Mouse (Mus musculus): ENCODE data around the gene Reg3d. TPM values are rescaled to one million over a fixed set of nuclear protein-coding genes. Genes with fewer than 3 reads are reported as not detected.
A peak's percentile ranks its signal among the peaks of the same experiment; 100 is the strongest.

The Reg3d gene
- polyA plus RNA-seq, 1 experiment from 2014 or later = not detected

- ATAC-seq (ENCODE audit: low FRiP score, low TSS enrichment) (no peak), DNase-seq (ENCODE audit: low spot score) (no peak)
- Histone ChIP-seq H3K27me3 (ENCODE audit: control insufficient read depth, insufficient read depth, low read length) (no peaks in the 10 kb centered on the region), H3K4me2 (replicated peaks; ENCODE audit: low read depth) (no peak overlapping the region), H3K4me3 (ENCODE audit: low read depth, low read length) (no peak overlapping the region), H3K4me1 (replicated peaks; ENCODE audit: control insufficient read depth, insufficient read depth) (no peaks in the 10 kb centered on the region), H3K36me3 (ENCODE audit: control insufficient read depth, insufficient read depth, low read length) (no peaks in the 10 kb centered on the region), H3K9ac (ENCODE audit: low read length) (no peak overlapping the region), H3K9me3 (ENCODE audit: control insufficient read depth, low read length) (no peaks in the 10 kb centered on the region), H3K27ac (replicated peaks) (no peak overlapping the region)
- TF ChIP-seq CTCF (IDR thresholded peaks at IDR 0.05; ENCODE audit: low read depth) = peak; percentile 8; the same call in 1 of the 2 replicates
- no peak for TF ChIP-seq EP300 (optimal IDR thresholded peaks at IDR 0.05)
These were observed 50.9 kb downstream of the Reg3d start for GRCm38 (mm10) chr6:78327798-78328197.

Other genes starting within 250 kb of the Reg3d start
- gene Reg3b, start 8.2 kb downstream of the Reg3d start, polyA plus RNA-seq (2015; fragmentation: Nextera tagmentation; extraction: Ambion mirVana) = not detected in 2 replicates
- gene Reg3a, start 1.8 kb upstream of the Reg3d start, polyA plus RNA-seq (2015; fragmentation: Nextera tagmentation; extraction: Ambion mirVana) = not detected in 2 replicates
- not detected in 2 replicates for gene Reg2, start 16.8 kb upstream of the Reg3d start, polyA plus RNA-seq (2015; fragmentation: Nextera tagmentation; extraction: Ambion mirVana)
- 2.1 and 2.6 TPM in 2 replicates for gene Reg1, start 43.8 kb upstream of the Reg3d start, polyA plus RNA-seq (2015; fragmentation: Nextera tagmentation; extraction: Ambion mirVana)
- gene Reg3g, start 90.0 kb upstream of the Reg3d start, polyA plus RNA-seq (2015; fragmentation: Nextera tagmentation; extraction: Ambion mirVana) = 2.0 and 4.0 TPM in 2 replicates